Mouse (Mus musculus) C2C12 (cell line): ENCODE results near the gene Cand1. TPM values are rescaled to one million over a fixed set of nuclear protein-coding genes. Genes with fewer than 3 reads are reported as not detected.

Experiments
- H3K27me3 ChIP-seq: one replicate; pipeline ENCODE4 v1.6.1; 2011; ENCODE audit not compliant: control insufficient read depth, insufficient read depth, insufficient read length
- H3K36me3 ChIP-seq: one replicate; pipeline ENCODE4 v1.6.1; 2011; ENCODE audit not compliant: control insufficient read depth, insufficient read depth
- H3K4me3 ChIP-seq: one replicate; pipeline ENCODE4 v1.5.1; 2011; ENCODE audit warnings: mild to moderate bottlenecking, control low read depth; ENCODE audit not compliant: poor library complexity, insufficient read depth, severe bottlenecking
- H3K79me2 ChIP-seq: one replicate; pipeline ENCODE4 v1.6.1; 2011; ENCODE audit not compliant: control insufficient read depth, insufficient read depth
- H3K79me3 ChIP-seq: one replicate; pipeline ENCODE4 v1.6.1; 2011; ENCODE audit warnings: low read depth, control low read depth
- H3ac ChIP-seq: one replicate; pipeline ENCODE3; 2011; ENCODE audit warnings: low read depth; ENCODE audit not compliant: control insufficient read depth, insufficient read length
- CEBPB ChIP-seq: IDR thresholded peaks from one replicate; pipeline ENCODE4 v1.6.1; 2011; ENCODE audit warnings: low read depth, mild to moderate bottlenecking, control low read depth, moderate library complexity
- CTCF ChIP-seq: IDR thresholded peaks from one replicate; pipeline ENCODE4 v1.5.1; 2011; ENCODE audit not compliant: control insufficient read depth, insufficient read depth, insufficient read length
- FOSL1 ChIP-seq: IDR thresholded peaks from one replicate; pipeline ENCODE4 v1.8.0; 2011; ENCODE audit warnings: mild to moderate bottlenecking, low read length; ENCODE audit not compliant: poor library complexity, insufficient read depth, severe bottlenecking
- MAX ChIP-seq: IDR thresholded peaks from one replicate; pipeline ENCODE4 v1.6.1; 2011; ENCODE audit warnings: mild to moderate bottlenecking, control low read depth
- MYOD1 ChIP-seq: IDR thresholded peaks from one replicate; pipeline ENCODE4 v1.6.1; 2011; ENCODE audit warnings: low read depth; ENCODE audit not compliant: control insufficient read depth, insufficient read length
- MYOG ChIP-seq: IDR thresholded peaks from one replicate; pipeline ENCODE4 v1.6.1; 2011; ENCODE audit not compliant: control insufficient read depth, insufficient read length; ENCODE audit errors: extremely low read depth
- USF1 ChIP-seq: IDR thresholded peaks from one replicate; pipeline ENCODE4 v1.6.1; 2011; ENCODE audit warnings: low read depth, mild to moderate bottlenecking, control low read depth, moderate library complexity
- polyA plus RNA-seq: library from polyadenylated mRNA; unstranded; fragments of >200 nt; fragmentation: generic; extraction: Trizol; gene quantifications from one replicate; pipeline ENCODE4 v1.2.1, GENCODE M21; 2012; ENCODE audit warnings: missing spikeins

Cand1 gene
- polyA plus RNA-seq, 1 experiment = 55.5 TPM

GRCm38 (mm10) chr10:119206309-119206932 is 33.4 kb downstream of the Cand1 start:
- H3K79me3 ChIP-seq = peaks cover 3% of the 10 kb centered on the region
- peaks cover 12% of the 10 kb centered on the region for H3K79me2 ChIP-seq
- peaks cover 96% of the 10 kb centered on the region for H3K36me3 ChIP-seq
- H3K27me3 ChIP-seq = no peaks in the 10 kb centered on the region
- no peak overlapping the region for H3ac ChIP-seq
- no peak overlapping the region for H3K4me3 ChIP-seq
- TF ChIP-seq MAX = no peak
- TF ChIP-seq CEBPB = no peak
- no peak for TF ChIP-seq USF1
- no peak for TF ChIP-seq CTCF
- TF ChIP-seq MYOD1 = no peak
- TF ChIP-seq FOSL1 = no peak
- TF ChIP-seq MYOG = no peak

GRCm38 (mm10) chr10:119205229-119205628 is 34.6 kb downstream of the Cand1 start:
- Histone ChIP-seq H3K79me2 (no peaks in the 10 kb centered on the region), H3K36me3 (peaks cover 95% of the 10 kb centered on the region), H3ac (no peak overlapping the region), H3K79me3 (no peaks in the 10 kb centered on the region), H3K27me3 (no peaks in the 10 kb centered on the region), H3K4me3 (no peak overlapping the region)
- TF ChIP-seq MAX (no peak), MYOG (no peak), FOSL1 (no peak), CEBPB (no peak), CTCF (no peak), USF1 (no peak), MYOD1 (no peak)

GRCm38 (mm10) chr10:119204334-119204946 is 35.4 kb downstream of the Cand1 start:
- Histone ChIP-seq H3K4me3 (no peak overlapping the region), H3K27me3 (no peaks in the 10 kb centered on the region), H3K36me3 (peaks cover 89% of the 10 kb centered on the region), H3K79me3 (no peaks in the 10 kb centered on the region), H3ac (no peak overlapping the region), H3K79me2 (no peaks in the 10 kb centered on the region)
- no peak for TF ChIP-seq USF1
- no peak for TF ChIP-seq MYOG
- no peak for TF ChIP-seq CEBPB
- no peak for TF ChIP-seq CTCF
- TF ChIP-seq MAX = no peak
- no peak for TF ChIP-seq MYOD1
- no peak for TF ChIP-seq FOSL1

- H3K27me3 ChIP-seq = no peaks in the 10 kb centered on the region
- H3K4me3 ChIP-seq = no peak overlapping the region
- no peak overlapping the region for H3ac ChIP-seq
- TF ChIP-seq MAX (no peak), CEBPB (no peak), USF1 (no peak), MYOD1 (no peak), CTCF (no peak), MYOG (no peak), FOSL1 (no peak)
- H3K79me2 ChIP-seq = no peaks in the 10 kb centered on the region
- no peaks in the 10 kb centered on the region for H3K79me3 ChIP-seq
- H3K36me3 ChIP-seq = peaks cover 60% of the 10 kb centered on the region
Observed at GRCm38 (mm10) chr10:119199864-119200263, 40.0 kb downstream of the Cand1 start.

GRCm38 (mm10) chr10:119198186-119198880 is 41.5 kb downstream of the Cand1 start:
- H3K36me3 ChIP-seq = peaks cover 45% of the 10 kb centered on the region

More at GRCm38 (mm10) chr10:119198186-119198880, 41.5 kb downstream of the Cand1 start:
- no peak overlapping the region for H3K4me3 ChIP-seq
- H3K79me3 ChIP-seq = no peaks in the 10 kb centered on the region
- TF ChIP-seq MYOG (no peak), USF1 (no peak), MAX (no peak), CEBPB (no peak), FOSL1 (no peak)
- no peaks in the 10 kb centered on the region for H3K27me3 ChIP-seq
- no peaks in the 10 kb centered on the region for H3K79me2 ChIP-seq
- H3ac ChIP-seq = no peak overlapping the region
